Mouse (Mus musculus) bone marrow macrophage, adult 2 months (primary cell): ENCODE measurements around the gene Ralb.

Experiments used
- CTCF ChIP-seq: IDR thresholded peaks from 2 replicates; pipeline ENCODE4 v1.5.1; 2012; ENCODE audit warnings: low read depth, mild to moderate bottlenecking, low read length, moderate library complexity
- POLR2A ChIP-seq: IDR thresholded peaks from 2 replicates; pipeline ENCODE4 v1.6.1; 2012; ENCODE audit warnings: mild to moderate bottlenecking, low read depth, low read length, borderline replicate concordance

DNA sequence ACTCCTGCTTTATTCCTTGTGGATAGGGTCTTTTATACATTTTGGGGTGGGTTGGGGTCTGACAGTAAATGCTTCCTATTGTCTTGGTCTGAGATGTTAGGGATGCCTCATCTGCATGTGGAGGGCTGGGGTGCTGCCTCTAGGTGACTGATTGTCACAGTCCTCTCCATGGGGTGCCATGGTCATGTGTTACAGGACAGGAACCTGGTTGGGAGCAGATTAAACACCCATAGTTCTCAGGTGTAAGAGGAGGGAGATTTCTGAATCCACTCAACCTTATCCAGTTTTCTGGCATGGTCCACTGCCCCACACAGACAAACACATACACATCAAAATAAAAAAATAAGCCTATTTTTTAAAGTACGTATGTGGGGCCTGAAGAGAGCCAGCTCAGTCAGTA is 12.1 kb downstream of the Ralb start:
- no peak for TF ChIP-seq CTCF
- TF ChIP-seq POLR2A, result no peak
